Mouse (Mus musculus) ES-Bruce4 (cell line): ENCODE results near the gene Kng2.

Experiments used
- CTCF ChIP-seq: IDR thresholded peaks from one replicate; pipeline ENCODE4 v1.8.1; 2011; ENCODE audit warnings: low read depth, low read length
- POLR2A ChIP-seq: IDR thresholded peaks from one replicate; pipeline ENCODE4 v1.8.1; 2011; ENCODE audit warnings: low read length; ENCODE audit not compliant: insufficient read depth

GRCm38 (mm10) chr16:22956085-22956439 lies 73.2 kb downstream of the Kng2 start:
- no peak for TF ChIP-seq POLR2A
- TF ChIP-seq CTCF: no peak
